28 mouse cellular contexts compared by ENCODE assay signal in genomic region chr2:12208142-12208541, GRCm38 (mm10).
DNase-seq lines count a peak whose midpoint lies in the region; ATAC-seq and TF ChIP-seq lines count a peak whose summit lies in the region.
"Had no signal": no experiment of that assay in that cellular context is flagged by ENCODE, and none has a peak within 500 bp of the region (broad histone marks: within the 10 kb centered on the region; RNA-seq: fewer than 3 reads in every experiment).

No protein-coding gene starts in this region.

- no peak for TF ChIP-seq CTCF in kidney, adult 2 months (conservative IDR thresholded peaks at IDR 0.05; ENCODE audit: insufficient read depth, insufficient read length, low read depth, low read length)

- TF ChIP-seq POLR2A in kidney, adult 2 months (IDR thresholded peaks at IDR 0.05; ENCODE audit: low read depth, low read length), result no peak

- no peaks in the 10 kb centered on the region for H3K4me1 ChIP-seq in kidney, adult 2 months (ENCODE audit: control insufficient read depth, insufficient read depth, low read length)
- H3K4me1 ChIP-seq: forebrain, embryonic 15.5 days had no signal

- no peak overlapping the region for H3K4me3 ChIP-seq in kidney, adult 2 months (ENCODE audit: insufficient read depth, low read depth, low read length)
- H3K4me3 ChIP-seq: forebrain, embryonic 15.5 days; heart, adult 2 months; heart, embryonic 12.5 days; left cerebral cortex, adult 2 months; limb, embryonic 15.5 days; stomach, embryonic 15.5 days had no signal

- peak; percentile 86 to 87 for ATAC-seq in hematopoietic stem cell, adult 5-6 weeks (replicated peaks in 1 of 2; ENCODE audit: insufficient read depth in 1 of 2, low FRiP score in 2 of 2, low TSS enrichment in 1 of 2, low read depth in 1 of 2, poor library complexity in 2 of 2, severe bottlenecking in 2 of 2)
- ATAC-seq: activated CD4-positive, CD25-positive, alpha-beta regulatory T cell, adult 4 months; CD4-positive, CD25-positive, alpha-beta regulatory T cell, adult 4 months; forebrain, embryonic 15.5 days; inflammation-experienced regulatory T-cells, adult 6 months had no signal

- 73% methylated on average over 6 of the region's 6 CpGs for WGBS in kidney, adult 2 months

- no peaks in the 10 kb centered on the region for H3K36me3 ChIP-seq in kidney, adult 2 months (ENCODE audit: control insufficient read depth, insufficient read depth, low read length)
- H3K36me3 ChIP-seq: forebrain, embryonic 15.5 days; limb, embryonic 15.5 days; stomach, embryonic 15.5 days had no signal

- DNase-seq in kidney, adult 2 months, result peak; percentile 34
- no peak for DNase-seq in kidney, postnatal 10 days
- peak; percentile 29 for DNase-seq in lung, postnatal 36 days
- DNase-seq in lung, postnatal 14 days, result no peak
- peak; percentile 28 for DNase-seq in naive thymus-derived CD4-positive, alpha-beta T cell, adult 2 months (ENCODE audit: low read depth)
- no peak for DNase-seq in layer of hippocampus, adult 11-12 months (ENCODE audit: low spot score)
- DNase-seq in left cerebral cortex, adult 9 months (ENCODE audit: low spot score in 2 of 2), result no peak
- DNase-seq: adrenal gland, adult 2 months; adrenal gland, postnatal 36 days; cerebellum, adult 2 months; cerebellum, postnatal 14 days; gastrocnemius, postnatal 25 days; heart, adult 2 months; heart, postnatal 4 days; kidney, adult 11 months; thymus, postnatal 36 days had no signal

- H3K27me3 ChIP-seq in kidney, adult 2 months (replicated peaks; ENCODE audit: control insufficient read depth, insufficient read depth, low read length), result no peaks in the 10 kb centered on the region
- H3K27me3 ChIP-seq: forebrain, embryonic 15.5 days; heart, embryonic 12.5 days; stomach, embryonic 15.5 days had no signal

- H3K27ac ChIP-seq in kidney, adult 2 months (ENCODE audit: insufficient read depth, low read depth, low read length), result no peak overlapping the region
- H3K27ac ChIP-seq: forebrain, embryonic 15.5 days; heart, adult 2 months; hindbrain, embryonic 14.5 days; kidney, postnatal 0 days; left cerebral cortex, adult 2 months; limb, embryonic 15.5 days; liver, embryonic 14.5 days; stomach, embryonic 15.5 days had no signal

Comparison
In these comparisons a context has a peak if more than half of its experiments do, and no peak if none do; other contexts are left out.
1. DNase-seq: peak in kidney, adult 2 months (single experiment), lung, postnatal 36 days (single experiment) and naive thymus-derived CD4-positive, alpha-beta T cell, adult 2 months (single experiment); none in kidney, postnatal 10 days (single experiment), lung, postnatal 14 days (single experiment), layer of hippocampus, adult 11-12 months (single experiment) and left cerebral cortex, adult 9 months (0 of 2).